Mouse (Mus musculus) stomach, postnatal 0 days (tissue): ENCODE measurements at regions not wholly inside any gene's neighbourhood (a gene's known extent, or its start where the extent isn't known, plus 50 kb on each side); places are given as distances from the start of the nearest gene placed in this dataset.

Experiments used
- CTCF ChIP-seq: IDR thresholded peaks from 2 replicates; pipeline ENCODE4 v1.5.1; 2016; ENCODE audit warnings: antibody characterized with exemption, low read depth, mild to moderate bottlenecking, moderate library complexity
- EP300 ChIP-seq: optimal IDR thresholded peaks from 2 replicates; pipeline ENCODE3; 2016; ENCODE audit warnings: antibody characterized with exemption

DNA sequence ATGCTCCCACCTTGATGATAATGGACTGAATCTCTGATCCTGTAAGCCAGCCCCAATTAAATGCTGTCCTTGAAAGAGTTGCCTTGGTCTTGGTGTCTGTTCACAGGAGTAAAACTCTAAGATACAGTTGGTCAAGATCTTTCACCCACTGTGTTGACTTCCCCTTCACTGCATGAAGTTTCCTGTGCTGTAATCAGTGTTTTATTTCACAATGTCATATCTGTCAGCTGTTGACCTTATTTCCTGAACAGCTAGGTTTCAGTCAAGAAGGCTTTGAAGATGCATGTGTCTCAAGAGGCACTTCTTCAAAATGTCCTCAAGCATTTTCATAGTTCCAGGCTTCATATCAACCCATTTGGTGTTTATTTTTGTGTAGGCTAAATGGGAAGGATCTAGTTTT, 597.3 kb upstream of the Fam92a start:
- TF ChIP-seq CTCF (no peak), EP300 (no peak)
